Mouse (Mus musculus) kidney, postnatal 10 days (tissue): ENCODE results near the gene Atp11a.
A peak's percentile ranks its signal among the peaks of the same experiment; 100 is the strongest.

Experiments used
- DNase-seq: peaks from one replicate; pipeline ENCODE4 v3.0.0; 2021; ENCODE audit warnings: mixed read lengths

The Atp11a gene

GRCm38 (mm10) chr8:12756391-12757157, at the start of gene Atp11a:
TSS of gene Atp11a (plus strand) at chr8:12757014.
- DNase-seq: peak; percentile 85

GRCm38 (mm10) chr8:12711623-12712022, 45.2 kb upstream of the Atp11a start:
- no peak for DNase-seq

- DNase-seq: peak; percentile 46
Measured at GRCm38 (mm10) chr8:12715861-12716585, 40.8 kb upstream of the Atp11a start.

GRCm38 (mm10) chr8:12719091-12719490, 37.7 kb upstream of the Atp11a start:
- DNase-seq: peak; percentile 27

- no peak for DNase-seq
Measured at GRCm38 (mm10) chr8:12728644-12729043, 28.2 kb upstream of the Atp11a start.

GRCm38 (mm10) chr8:12730780-12731179, 26.0 kb upstream of the Atp11a start:
- peak; percentile 37 for DNase-seq

- no peak for DNase-seq
Measured at GRCm38 (mm10) chr8:12732431-12732830, 24.4 kb upstream of the Atp11a start.

GRCm38 (mm10) chr8:12739113-12739512, 17.7 kb upstream of the Atp11a start:
- DNase-seq: no peak

- no peak for DNase-seq
Measured at GRCm38 (mm10) chr8:12743390-12743789, 13.4 kb upstream of the Atp11a start.

- no peak for DNase-seq
Measured at GRCm38 (mm10) chr8:12748183-12748582, 8.6 kb upstream of the Atp11a start.

GRCm38 (mm10) chr8:12749116-12749515, 7.7 kb upstream of the Atp11a start:
- no peak for DNase-seq

- peak; percentile 29 for DNase-seq
Measured at GRCm38 (mm10) chr8:12753054-12753453, 3.8 kb upstream of the Atp11a start.

- DNase-seq: peak; percentile 54
Measured at GRCm38 (mm10) chr8:12754115-12754514, 2.7 kb upstream of the Atp11a start.

- DNase-seq: peak; percentile 52
Measured at GRCm38 (mm10) chr8:12755312-12755711, 1.5 kb upstream of the Atp11a start.

- DNase-seq: no peak
Measured at GRCm38 (mm10) chr8:12755826-12756225, 988 bp upstream of the Atp11a start.

- DNase-seq: peak; percentile 54
Measured at GRCm38 (mm10) chr8:12757231-12757940, 572 bp downstream of the Atp11a start.

GRCm38 (mm10) chr8:12759963-12760362, 3.1 kb downstream of the Atp11a start:
- DNase-seq: no peak

GRCm38 (mm10) chr8:12761873-12762272, 5.1 kb downstream of the Atp11a start:
- no peak for DNase-seq

- peak; percentile 32 for DNase-seq
Measured at GRCm38 (mm10) chr8:12763565-12764108, 6.8 kb downstream of the Atp11a start.

GRCm38 (mm10) chr8:12764971-12765370, 8.2 kb downstream of the Atp11a start:
- no peak for DNase-seq

GRCm38 (mm10) chr8:12767176-12767575, 10.4 kb downstream of the Atp11a start:
- DNase-seq: no peak

GRCm38 (mm10) chr8:12768747-12769146, 11.9 kb downstream of the Atp11a start:
- no peak for DNase-seq

- no peak for DNase-seq
Measured at GRCm38 (mm10) chr8:12769296-12769695, 12.5 kb downstream of the Atp11a start.
